Mouse (Mus musculus) thymus, postnatal 4 days (tissue): ENCODE data around the gene Bfsp2.
"Not testable (repeated sequence)": the region's sequence is repeated elsewhere in the genome, so short reads cannot be mapped to it uniquely, and the experiment has no call there.

ENCODE experiments used
- DNase-seq: peaks from one replicate; pipeline ENCODE4 v3.0.0; 2021

The Bfsp2 gene

GRCm38 (mm10) chr9:103424869-103425268 lies 55.4 kb downstream of the Bfsp2 start:
- DNase-seq: peak; percentile 72

GRCm38 (mm10) chr9:103423951-103424350 lies 56.3 kb downstream of the Bfsp2 start:
- DNase-seq: no peak

- peak; percentile 48 for DNase-seq
Observed at GRCm38 (mm10) chr9:103423384-103423783, 56.8 kb downstream of the Bfsp2 start.

GRCm38 (mm10) chr9:103422847-103423246 lies 57.4 kb downstream of the Bfsp2 start:
- DNase-seq: peak; percentile 76

- no peak for DNase-seq
Observed at GRCm38 (mm10) chr9:103420844-103421243, 59.4 kb downstream of the Bfsp2 start.

GRCm38 (mm10) chr9:103418786-103419185 lies 61.4 kb downstream of the Bfsp2 start:
- DNase-seq: no peak

- DNase-seq: not testable (repeated sequence)
Observed at GRCm38 (mm10) chr9:103418267-103418666, 62.0 kb downstream of the Bfsp2 start.

GRCm38 (mm10) chr9:103413457-103413856 lies 66.8 kb downstream of the Bfsp2 start:
- DNase-seq: no peak

- no peak for DNase-seq
Observed at GRCm38 (mm10) chr9:103409119-103409518, 71.1 kb downstream of the Bfsp2 start.

- DNase-seq: no peak
Observed at GRCm38 (mm10) chr9:103408136-103408777, 72.0 kb downstream of the Bfsp2 start.

- peak; percentile 50 for DNase-seq
Observed at GRCm38 (mm10) chr9:103403331-103403973, 76.8 kb downstream of the Bfsp2 start.

- no peak for DNase-seq
Observed at GRCm38 (mm10) chr9:103398509-103399157, 81.6 kb downstream of the Bfsp2 start.

- no peak for DNase-seq
Observed at GRCm38 (mm10) chr9:103393256-103393655, 87.0 kb downstream of the Bfsp2 start.

- DNase-seq: no peak
Observed at GRCm38 (mm10) chr9:103391796-103392372, 88.3 kb downstream of the Bfsp2 start.

GRCm38 (mm10) chr9:103389261-103389660 lies 91.0 kb downstream of the Bfsp2 start:
- no peak for DNase-seq

- DNase-seq: no peak
Observed at GRCm38 (mm10) chr9:103387011-103387653, 93.1 kb downstream of the Bfsp2 start.

GRCm38 (mm10) chr9:103386573-103386972 lies 93.6 kb downstream of the Bfsp2 start:
- no peak for DNase-seq

GRCm38 (mm10) chr9:103385600-103385999 lies 94.6 kb downstream of the Bfsp2 start:
- no peak for DNase-seq

- DNase-seq: peak; percentile 54
Observed at GRCm38 (mm10) chr9:103384141-103384796, 96.0 kb downstream of the Bfsp2 start.

GRCm38 (mm10) chr9:103383576-103383975 lies 96.6 kb downstream of the Bfsp2 start:
- DNase-seq: no peak

- DNase-seq: no peak
Observed at GRCm38 (mm10) chr9:103382989-103383388, 97.2 kb downstream of the Bfsp2 start.

- no peak for DNase-seq
Observed at GRCm38 (mm10) chr9:103380566-103380965, 99.7 kb downstream of the Bfsp2 start.

- DNase-seq: no peak
Observed at GRCm38 (mm10) chr9:103379199-103379598, 101.0 kb downstream of the Bfsp2 start.
